Mouse (Mus musculus) midbrain, embryonic 14.5 days (tissue): ENCODE measurements at regions not wholly inside any gene's neighbourhood (a gene's known extent, or its start where the extent isn't known, plus 50 kb on each side); places are given as distances from the start of the nearest gene placed in this dataset.
"Not testable (repeated sequence)": the region's sequence is repeated elsewhere in the genome, so short reads cannot be mapped to it uniquely, and the experiment has no call there.

Source experiments
- ATAC-seq: fragments of 200-750 bp; cut with Nextera tagmentation; 2 replicates; pipeline ENCODE4 v1.8.0; 2017; ENCODE audit warnings: moderate number of reproducible peaks, moderate library complexity; ENCODE audit not compliant: low FRiP score, low TSS enrichment
- DNase-seq: peaks from one replicate; pipeline ENCODE4 v3.0.0-alpha.2; 2015
- H3K27ac ChIP-seq: fragments of 300-500 bp; sonication (generic); replicated peaks from 2 replicates; pipeline ENCODE4 v1.5.1; 2014; ENCODE audit warnings: mild to moderate bottlenecking, low read depth, low read length, moderate library complexity
- H3K27me3 ChIP-seq: fragments of 300-500 bp; sonication (generic); 2 replicates; pipeline ENCODE4 v1.6.1; 2014; ENCODE audit warnings: low read length, control low read depth, mixed read lengths; ENCODE audit not compliant: control insufficient read depth, insufficient read depth
- H3K36me3 ChIP-seq: fragments of 300-500 bp; sonication (generic); 2 replicates; pipeline ENCODE4 v1.6.1; 2014; ENCODE audit warnings: low read length, control low read depth; ENCODE audit not compliant: control insufficient read depth, insufficient read depth
- H3K4me1 ChIP-seq: fragments of 300-500 bp; sonication (generic); 2 replicates; pipeline ENCODE4 v1.6.1; 2014; ENCODE audit warnings: mild to moderate bottlenecking, antibody characterized with exemption, low read length, control low read depth; ENCODE audit not compliant: control insufficient read depth, insufficient read depth
- H3K4me2 ChIP-seq: fragments of 300-500 bp; sonication (generic); 2 replicates; pipeline ENCODE4 v1.6.1; 2014; ENCODE audit warnings: mild to moderate bottlenecking, low read length, moderate library complexity
- H3K4me3 ChIP-seq: fragments of 300-500 bp; sonication (generic); replicated peaks from 2 replicates; pipeline ENCODE4 v1.5.1; 2014; ENCODE audit warnings: low read depth, low read length
- H3K9ac ChIP-seq: fragments of 300-500 bp; sonication (generic); replicated peaks from 2 replicates; pipeline ENCODE4 v1.6.1; 2014; ENCODE audit warnings: mild to moderate bottlenecking, low read length, moderate library complexity
- H3K9me3 ChIP-seq: fragments of 300-500 bp; sonication (generic); 2 replicates; pipeline ENCODE4 v1.6.1; 2016; ENCODE audit warnings: low read length, control low read depth, mixed read lengths; ENCODE audit not compliant: control insufficient read depth
- WGBS: fragments of 180-500 bp; shearing (Covaris S2); extraction: QIAGEN DNeasy Blood & Tissue Kit; methylation state at CpG from one replicate; pipeline ENCODE4 v1.1.7; 2014; 5-methylcytosine and 5-hydroxymethylcytosine counted together

GRCm38 (mm10) chr5:26725953-26726352 lies 91.0 kb upstream of the Dpp6 start:
- H3K4me2 ChIP-seq: no peak overlapping the region
- no peak for DNase-seq
- WGBS: 90% methylated on average over 3 of the region's 3 CpGs

GRCm38 (mm10) chr5:26751196-26751595 lies 65.8 kb upstream of the Dpp6 start:
- H3K27ac ChIP-seq, H3K9me3 ChIP-seq, H3K4me3 ChIP-seq, ATAC-seq, H3K4me2 ChIP-seq, H3K9ac ChIP-seq, H3K27me3 ChIP-seq, H3K36me3 ChIP-seq, H3K4me1 ChIP-seq, DNase-seq: not testable (repeated sequence)
- WGBS: 66% methylated on average over 6 of the region's 6 CpGs

More at GRCm38 (mm10) chr5:26725953-26726352, 91.0 kb upstream of the Dpp6 start:
- H3K9me3 ChIP-seq: no peaks in the 10 kb centered on the region
- no peak for ATAC-seq
- no peaks in the 10 kb centered on the region for H3K36me3 ChIP-seq
- H3K4me1 ChIP-seq: no peaks in the 10 kb centered on the region
- no peak overlapping the region for H3K4me3 ChIP-seq
- no peak overlapping the region for H3K27ac ChIP-seq
- H3K9ac ChIP-seq: no peak overlapping the region
- H3K27me3 ChIP-seq: no peaks in the 10 kb centered on the region

- H3K9me3 ChIP-seq, H3K4me3 ChIP-seq, H3K27me3 ChIP-seq, H3K4me1 ChIP-seq, ATAC-seq, H3K36me3 ChIP-seq, H3K9ac ChIP-seq, H3K27ac ChIP-seq, DNase-seq, H3K4me2 ChIP-seq: not testable (repeated sequence)
- 71% methylated on average over 6 of the region's 6 CpGs for WGBS
Observed at GRCm38 (mm10) chr5:26751601-26752305, 65.2 kb upstream of the Dpp6 start.

- 92% methylated on average over 7 of the region's 7 CpGs for WGBS
- not testable (repeated sequence) for H3K4me2 ChIP-seq, H3K9ac ChIP-seq, H3K27me3 ChIP-seq, H3K4me3 ChIP-seq, ATAC-seq, H3K27ac ChIP-seq, H3K36me3 ChIP-seq, DNase-seq, H3K9me3 ChIP-seq, H3K4me1 ChIP-seq
Observed at GRCm38 (mm10) chr5:26754129-26754528, 62.9 kb upstream of the Dpp6 start.
